In the genomic region with DNA sequence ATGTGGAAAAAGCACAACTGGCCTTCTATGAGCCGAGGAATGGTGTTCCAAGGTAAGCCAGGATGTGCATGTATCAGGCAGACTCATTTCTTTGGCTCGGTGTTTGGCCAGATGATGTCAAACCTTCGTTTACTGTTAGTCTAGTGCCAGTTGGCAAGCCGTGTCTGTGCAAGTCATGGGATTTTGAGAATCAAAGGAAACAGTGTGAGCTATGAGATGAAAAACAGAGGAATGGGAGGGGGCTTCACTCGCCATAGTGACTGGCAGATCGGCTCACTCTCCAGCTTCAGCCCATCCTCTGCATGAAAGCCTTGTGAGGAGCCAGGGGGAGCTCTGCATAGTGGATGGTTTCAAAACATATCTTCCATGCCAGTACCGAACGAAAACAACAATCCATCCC, we compare ENCODE assay signal across 16 mouse cellular contexts.
DNase-seq lines count a peak whose midpoint lies in the region; ATAC-seq and TF ChIP-seq lines count a peak whose summit lies in the region.
"Had no signal": no experiment of that assay in that cellular context is flagged by ENCODE, and none has a peak within 500 bp of the region (broad histone marks: within the 10 kb centered on the region; RNA-seq: fewer than 3 reads in every experiment).

No protein-coding gene starts in this region.

- intact Hi-C loops in gastrocnemius, adult 2 months (cut with DNase I), result no loop called here

- H3K4me3 ChIP-seq in hindbrain, postnatal 0 days (ENCODE audit: low read length), result no peak overlapping the region
- no peak overlapping the region for H3K4me3 ChIP-seq in hindbrain, embryonic 16.5 days (ENCODE audit: low read length)
- no peak overlapping the region for H3K4me3 ChIP-seq in gastrocnemius, adult 2 months
- H3K4me3 ChIP-seq: erythroblast, embryonic 14.5 days; hindbrain, embryonic 12.5 days; midbrain, embryonic 15.5 days; stomach, embryonic 15.5 days had no signal

- H3K27me3 ChIP-seq in hindbrain, postnatal 0 days (ENCODE audit: insufficient read depth, low read length), result no peaks in the 10 kb centered on the region
- H3K27me3 ChIP-seq in hindbrain, embryonic 16.5 days (replicated peaks; ENCODE audit: control insufficient read depth, insufficient read depth, low read length), result no peaks in the 10 kb centered on the region
- H3K27me3 ChIP-seq: hindbrain, embryonic 12.5 days; midbrain, embryonic 15.5 days; stomach, embryonic 15.5 days had no signal

- no peak overlapping the region for H3K9ac ChIP-seq in hindbrain, postnatal 0 days (replicated peaks; ENCODE audit: low read length)
- no peak overlapping the region for H3K9ac ChIP-seq in hindbrain, embryonic 16.5 days (ENCODE audit: low read depth, low read length)
- H3K9ac ChIP-seq: hindbrain, embryonic 12.5 days; midbrain, embryonic 15.5 days; stomach, embryonic 15.5 days had no signal

- H3K36me3 ChIP-seq in hindbrain, postnatal 0 days (ENCODE audit: insufficient read depth, low read length), result no peaks in the 10 kb centered on the region
- H3K36me3 ChIP-seq in hindbrain, embryonic 16.5 days (ENCODE audit: control insufficient read depth, insufficient read depth, low read length), result no peaks in the 10 kb centered on the region
- H3K36me3 ChIP-seq: hindbrain, embryonic 12.5 days; midbrain, embryonic 15.5 days; stomach, embryonic 15.5 days had no signal

- H3K4me2 ChIP-seq in hindbrain, postnatal 0 days (ENCODE audit: low read depth, low read length), result no peak overlapping the region
- H3K4me2 ChIP-seq in hindbrain, embryonic 16.5 days (ENCODE audit: low read length), result no peak overlapping the region
- H3K4me2 ChIP-seq: hindbrain, embryonic 12.5 days; midbrain, embryonic 15.5 days; stomach, embryonic 15.5 days had no signal

- no peaks in the 10 kb centered on the region for H3K4me1 ChIP-seq in hindbrain, postnatal 0 days (ENCODE audit: insufficient read depth, low read length)
- H3K4me1 ChIP-seq in hindbrain, embryonic 16.5 days (ENCODE audit: control insufficient read depth, insufficient read depth, low read depth, low read length), result no peaks in the 10 kb centered on the region
- H3K4me1 ChIP-seq: hindbrain, embryonic 12.5 days; midbrain, embryonic 15.5 days; stomach, embryonic 15.5 days had no signal

- peak; percentile 7 for DNase-seq in adrenal gland, postnatal 14 days
- DNase-seq in adrenal gland, postnatal 25 days, result no peak
- peak; percentile 42 for DNase-seq in hindbrain, postnatal 0 days (ENCODE audit: low spot score)
- peak; percentile 53 for DNase-seq in gastrocnemius, adult 2 months
- DNase-seq in heart, postnatal 4 days, result peak; percentile 36
- DNase-seq in cerebellum, postnatal 25 days, result no peak
- DNase-seq: adrenal gland, adult 2 months; kidney, postnatal 25 days had no signal

- no peak for ATAC-seq in hindbrain, postnatal 0 days
- no peak for ATAC-seq in hindbrain, embryonic 16.5 days
- ATAC-seq in megakaryocyte-erythroid progenitor cell, adult 5-6 weeks (replicated peaks; ENCODE audit: low FRiP score, low TSS enrichment, poor library complexity, severe bottlenecking), result no peak
- ATAC-seq: intestine, postnatal 0 days; midbrain, embryonic 15.5 days had no signal

- 67% methylated on average over 8 of the region's 8 CpGs for WGBS in hindbrain, postnatal 0 days
- 81% methylated on average over 8 of the region's 8 CpGs for WGBS in hindbrain, embryonic 16.5 days

- H3K27ac ChIP-seq in hindbrain, postnatal 0 days, result no peak overlapping the region
- H3K27ac ChIP-seq in hindbrain, embryonic 16.5 days (ENCODE audit: low read depth, low read length), result no peak overlapping the region
- H3K27ac ChIP-seq in gastrocnemius, adult 2 months, result no peak overlapping the region
- H3K27ac ChIP-seq: hindbrain, embryonic 12.5 days; macrophage; midbrain, embryonic 15.5 days; stomach, embryonic 15.5 days had no signal

- no peaks in the 10 kb centered on the region for H3K9me3 ChIP-seq in hindbrain, postnatal 0 days (ENCODE audit: low read length)
- no peaks in the 10 kb centered on the region for H3K9me3 ChIP-seq in hindbrain, embryonic 16.5 days (ENCODE audit: control insufficient read depth, low read length)
- H3K9me3 ChIP-seq: hindbrain, embryonic 12.5 days; midbrain, embryonic 15.5 days; stomach, embryonic 15.5 days had no signal

- TF ChIP-seq CTCF in hindbrain, postnatal 0 days (IDR thresholded peaks at IDR 0.05; ENCODE audit: low read depth), result no peak
- TF ChIP-seq CTCF in gastrocnemius, adult 2 months (IDR thresholded peaks at IDR 0.05), result no peak

Comparison
In these comparisons a context has a peak if more than half of its experiments do, and no peak if none do; other contexts are left out.
1. DNase-seq: peak in adrenal gland, postnatal 14 days (single experiment), hindbrain, postnatal 0 days (single experiment), gastrocnemius, adult 2 months (single experiment) and heart, postnatal 4 days (single experiment); none in adrenal gland, postnatal 25 days (single experiment) and cerebellum, postnatal 25 days (0 of 2).